Mouse (Mus musculus) thymus, adult 2 months (tissue): Measurements from ENCODE around the gene Mapk12.

ENCODE experiments used
- CTCF ChIP-seq: fragments of 200-500 bp; IDR thresholded peaks from 2 replicates; pipeline ENCODE4 v1.5.1; 2012; ENCODE audit warnings: mild to moderate bottlenecking, control low read depth, low read length, moderate library complexity, borderline replicate concordance; ENCODE audit not compliant: control insufficient read depth, poor library complexity, insufficient read depth; ENCODE audit errors: extremely low read depth
- POLR2A ChIP-seq: fragments of 200-500 bp; IDR thresholded peaks from 2 replicates; pipeline ENCODE4 v1.6.1; 2012; ENCODE audit warnings: mild to moderate bottlenecking, low read length, control low read depth, moderate library complexity; ENCODE audit not compliant: control insufficient read depth, poor library complexity, insufficient read depth; ENCODE audit errors: extremely low read depth

DNA sequence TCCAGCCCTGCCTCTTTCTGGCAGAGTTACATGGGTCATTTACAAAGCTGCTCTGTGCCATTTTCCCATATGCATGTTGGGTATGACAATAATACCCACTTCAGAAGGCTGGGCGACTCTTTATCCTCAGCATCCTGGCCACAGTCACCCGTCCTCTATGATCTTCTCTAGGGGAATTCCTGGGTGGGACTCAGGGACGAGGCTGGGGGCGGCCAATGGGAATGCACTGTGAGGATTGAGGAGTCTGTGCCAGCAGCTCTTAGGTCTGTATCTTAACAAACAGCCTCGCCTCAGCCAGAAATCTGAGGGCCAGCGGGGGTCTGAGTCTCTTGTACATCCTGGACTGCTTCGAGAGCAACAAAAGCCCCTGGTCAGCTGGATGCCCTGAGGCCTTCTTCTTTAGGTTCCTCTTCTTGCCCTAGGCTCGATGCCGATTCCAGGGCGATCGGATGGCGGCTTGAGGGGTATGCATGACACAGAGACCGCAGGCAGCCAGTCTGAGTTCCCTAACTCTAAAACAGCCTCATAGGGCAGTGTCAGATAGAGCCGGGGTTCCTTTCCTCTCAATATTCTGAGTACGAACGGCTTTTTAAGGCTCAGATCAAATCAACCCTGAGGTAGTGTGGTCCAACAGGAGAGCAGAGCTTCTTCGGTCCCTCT is 31.9 kb upstream of the Mapk12 start:
- TF ChIP-seq POLR2A (no peak), CTCF (no peak)
